Mouse (Mus musculus) erythroblast, embryonic 14.5 days (primary cell): Measurements from ENCODE around the gene Dhx30.

Experiments used
- GATA1 ChIP-seq: IDR thresholded peaks from 2 replicates; pipeline ENCODE4 v1.6.1; 2012; ENCODE audit warnings: low read length, inconsistent platforms, mixed read lengths
- TAL1 ChIP-seq: IDR thresholded peaks from 3 replicates; pipeline ENCODE4 v1.6.1; 2012; ENCODE audit warnings: low read length, inconsistent platforms, mixed read lengths

DNA sequence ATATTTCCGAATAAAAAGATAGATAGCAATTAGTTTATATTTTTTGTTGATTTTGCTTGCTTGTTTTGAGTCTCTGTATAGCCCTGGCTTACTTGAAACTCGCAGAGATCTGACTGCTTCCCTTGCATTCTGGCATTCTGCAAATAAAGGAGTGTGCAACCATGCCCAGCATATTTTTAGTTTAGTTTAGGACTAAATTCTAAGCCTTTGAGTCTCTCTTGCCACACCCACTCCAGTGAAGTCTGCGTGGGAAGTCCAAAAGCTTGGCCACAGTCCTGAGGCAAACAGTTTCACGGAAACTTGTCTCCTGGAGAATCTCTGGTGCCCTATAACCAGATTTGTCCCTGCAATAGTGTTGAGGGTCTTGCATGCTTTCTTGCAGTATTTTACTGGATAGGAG, 73.3 kb downstream of the Dhx30 start:
- TF ChIP-seq TAL1 (no peak), GATA1 (no peak)
